Mouse (Mus musculus) large intestine, adult 2 months (tissue): Measurements from ENCODE around the gene Keg1. TPM values are rescaled to one million over a fixed set of nuclear protein-coding genes. Genes with fewer than 3 reads are reported as not detected.
"Not testable (repeated sequence)": the region's sequence is repeated elsewhere in the genome, so short reads cannot be mapped to it uniquely, and the experiment has no call there.

ENCODE experiments used
- DNase-seq: peaks from one replicate; pipeline ENCODE4 v3.0.0-alpha.2; 2012; ENCODE audit warnings: low read depth, low spot score
- WGBS: fragments of 180-500 bp; shearing (Covaris S2); methylation state at CpG from one replicate; pipeline ENCODE4 v1.1.7; 2018; 5-methylcytosine and 5-hydroxymethylcytosine counted together
- polyA plus RNA-seq: library from polyadenylated mRNA; depleted of rRNA; stranded (reverse); fragments of >200 nt; gene quantifications from 2 replicates; pipeline ENCODE4 v1.2.3, GENCODE M21; 2012; rRNA removed

Keg1 gene
- not detected in 2 replicates for polyA plus RNA-seq

DNA sequence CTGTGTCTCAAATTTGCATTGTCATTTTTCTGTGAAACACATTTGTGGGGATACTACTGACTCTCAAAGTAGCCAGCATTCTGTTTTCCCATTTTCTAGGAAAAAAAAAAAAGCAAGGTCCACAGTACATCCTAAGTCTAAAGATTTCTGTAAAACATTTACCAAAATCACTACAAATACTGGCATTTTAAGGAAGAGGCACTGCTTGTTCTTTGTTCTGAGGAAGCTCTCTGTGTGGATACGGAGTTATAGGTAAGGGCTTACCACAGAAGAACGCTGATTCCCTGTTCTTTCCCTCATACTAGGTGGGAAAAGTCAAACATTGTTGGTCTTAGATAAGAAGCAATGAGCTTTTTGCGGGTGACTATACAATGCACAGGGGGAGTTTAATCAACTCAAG is at the start of gene Keg1:
Gene Keg1 (plus strand): TSS at position 197 of the 400 bp plus-strand sequence.
- DNase-seq: no peak
- WGBS: 40% methylated on average over 3 of the region's 3 CpGs

DNA sequence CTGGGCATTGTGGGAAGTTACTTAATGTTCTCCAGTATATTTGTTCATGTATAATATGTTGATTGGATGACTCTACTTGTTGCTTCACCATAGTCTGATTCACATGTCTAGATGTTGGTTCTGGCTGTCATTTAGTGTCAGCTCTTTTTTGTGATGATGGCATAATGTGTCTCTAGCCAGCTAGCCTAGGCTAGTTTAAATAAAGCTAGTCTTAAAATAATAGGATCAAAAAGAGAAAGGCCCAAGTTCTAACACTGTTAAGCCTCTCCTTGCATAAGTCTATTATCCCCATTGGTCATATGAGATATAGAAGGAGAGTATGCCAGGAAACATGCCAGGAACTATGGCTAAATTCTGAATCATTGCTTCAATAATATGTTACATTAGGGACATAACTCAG is 46.1 kb upstream of the Keg1 start:
- no peak for DNase-seq

DNA sequence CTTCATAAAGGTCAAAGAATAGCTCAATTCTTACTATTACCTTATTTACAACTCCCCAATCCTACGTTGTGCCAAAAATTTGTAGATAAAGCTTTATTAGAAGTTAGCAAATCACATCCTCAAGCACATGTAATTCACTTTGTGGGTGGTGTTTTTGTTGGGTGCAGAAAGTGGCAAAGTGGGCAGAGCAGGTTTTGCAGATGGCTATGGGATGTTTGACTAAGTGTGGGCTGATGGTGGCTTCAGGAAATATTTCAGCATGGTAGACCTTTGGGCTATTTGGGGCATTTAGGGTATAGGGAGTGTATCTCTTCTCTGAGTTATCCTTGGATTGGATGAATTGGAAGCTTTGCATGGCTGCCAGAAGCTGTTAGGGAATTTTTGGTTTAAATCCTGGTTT is 29.4 kb upstream of the Keg1 start:
- 24% methylated on average over 1 of the region's 1 CpGs for WGBS
- no peak for DNase-seq

DNA sequence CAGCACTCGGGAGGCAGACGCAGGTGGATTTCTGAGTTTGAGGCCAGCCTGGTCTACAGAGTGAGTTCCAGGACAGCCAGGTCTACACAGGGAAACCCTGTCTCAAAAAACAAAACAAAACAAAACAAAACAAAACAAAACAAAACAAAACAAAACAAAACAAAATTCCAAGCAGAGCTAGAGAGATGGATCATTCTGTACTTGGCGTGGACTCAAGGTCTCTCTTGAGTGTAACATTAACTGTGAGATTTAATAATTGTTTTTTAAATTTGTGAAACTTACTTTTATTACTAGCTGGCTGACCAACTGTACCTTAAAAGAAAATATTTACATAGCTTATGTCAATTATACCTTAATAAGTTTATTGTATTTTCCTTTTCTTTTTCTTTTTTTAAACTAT is 27.0 kb upstream of the Keg1 start:
- WGBS: 79% methylated on average over 3 of the region's 3 CpGs

DNA sequence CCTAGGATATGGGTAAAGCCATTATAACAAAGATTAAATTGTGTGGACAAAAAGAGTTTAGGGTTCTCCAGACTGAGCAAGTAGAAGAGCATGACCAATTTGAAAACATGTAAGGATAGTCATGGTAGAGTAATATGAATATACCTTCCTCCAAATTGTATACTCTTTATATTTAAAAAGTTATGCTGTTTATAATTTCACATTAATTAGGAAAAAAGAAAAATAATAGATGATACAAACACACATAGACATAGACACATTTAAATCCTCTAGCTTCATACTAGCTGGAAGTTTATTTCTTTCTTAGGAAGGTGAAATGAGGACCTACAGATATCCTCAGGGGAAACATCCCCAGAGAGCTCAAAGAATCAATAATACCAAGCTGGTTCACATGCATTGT is 25.4 kb upstream of the Keg1 start, which contains the start of gene Olfr1442:
Gene Olfr1442 (plus strand): TSS at position 301 of the 400 bp plus-strand sequence.
- no peak for DNase-seq

More for the DNA sequence above, 27.0 kb upstream of the Keg1 start:
- not testable (repeated sequence) for DNase-seq

DNA sequence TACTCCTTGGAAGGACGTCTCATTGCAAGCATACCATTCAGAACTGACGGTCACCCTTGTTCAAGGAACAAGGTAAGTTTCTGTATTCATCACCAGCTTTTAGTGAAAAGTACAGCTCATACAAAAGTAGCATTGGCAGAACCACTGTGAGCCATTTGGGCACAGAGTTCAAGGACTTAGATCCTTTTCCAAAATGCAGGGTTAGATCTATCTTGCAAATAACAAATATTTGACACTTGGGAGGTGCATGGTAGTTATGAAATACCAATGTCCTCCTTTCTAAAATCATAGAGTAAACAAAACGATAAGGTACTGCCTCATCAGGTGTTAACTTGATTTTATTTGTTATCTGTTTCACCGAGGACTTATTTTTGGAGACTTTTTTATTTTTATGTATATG is 24.5 kb upstream of the Keg1 start:
- DNase-seq: no peak
- 78% methylated on average over 4 of the region's 4 CpGs for WGBS

DNA sequence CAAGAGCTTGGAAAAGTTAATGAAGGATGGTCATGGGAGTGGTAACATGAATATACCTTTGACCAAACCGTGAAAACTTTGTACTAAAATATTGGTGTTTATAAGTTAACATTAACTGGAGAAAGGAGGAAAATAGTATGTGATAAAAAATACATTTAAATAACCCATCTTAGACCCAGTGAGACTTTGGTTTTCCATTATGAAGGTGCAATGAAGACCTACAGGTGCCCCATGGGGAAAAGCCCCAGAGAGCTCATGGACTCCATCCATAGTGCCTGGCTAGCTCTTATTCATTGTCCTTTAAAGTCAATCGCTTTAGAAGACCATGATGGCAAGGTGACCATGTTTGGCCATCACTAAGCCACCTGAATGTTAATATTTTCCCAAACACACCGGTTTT is 17.8 kb upstream of the Keg1 start, which contains the start of gene Olfr1443:
Gene Olfr1443 (plus strand): TSS at position 301 of the 400 bp plus-strand sequence.
- WGBS: 69% methylated on average over 3 of the region's 3 CpGs
- DNase-seq: no peak

DNA sequence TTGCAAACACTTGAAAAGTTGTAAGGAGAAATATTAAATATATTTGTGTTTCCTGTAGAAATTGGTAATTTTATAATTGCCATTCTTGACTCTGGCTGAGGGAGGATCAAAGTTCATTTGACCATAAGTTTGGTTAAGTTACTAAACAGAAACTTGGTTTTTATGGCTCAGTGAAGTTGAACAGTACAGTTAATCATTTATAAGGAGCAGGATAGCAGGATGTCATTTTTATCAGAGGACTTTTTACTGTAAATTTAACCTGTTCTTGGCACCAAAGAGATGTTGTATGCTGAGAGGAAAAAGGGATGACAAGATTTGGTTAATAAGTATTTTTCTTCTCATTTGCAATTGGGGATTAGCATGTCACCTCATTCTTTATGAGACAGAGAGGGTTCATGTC is 10.9 kb upstream of the Keg1 start:
- no peak for DNase-seq

DNA sequence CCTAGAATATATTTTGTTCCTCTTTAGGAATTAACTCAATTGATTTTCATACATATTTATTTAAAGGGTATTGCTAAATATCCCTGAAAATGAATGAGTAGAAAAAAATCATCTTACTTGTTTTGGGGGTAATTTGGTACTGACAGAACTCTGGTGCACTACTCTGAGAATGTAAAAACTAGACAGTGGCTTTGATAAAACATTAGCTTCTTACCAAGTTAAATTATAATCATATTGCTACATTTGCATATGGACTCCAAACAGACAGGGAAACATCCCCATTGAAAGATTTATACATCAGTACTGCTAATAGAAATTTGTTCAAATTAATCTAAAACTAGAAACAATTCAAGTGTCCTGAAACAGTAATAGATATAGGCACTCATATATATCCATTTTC is 10.4 kb upstream of the Keg1 start:
- DNase-seq: no peak

DNA sequence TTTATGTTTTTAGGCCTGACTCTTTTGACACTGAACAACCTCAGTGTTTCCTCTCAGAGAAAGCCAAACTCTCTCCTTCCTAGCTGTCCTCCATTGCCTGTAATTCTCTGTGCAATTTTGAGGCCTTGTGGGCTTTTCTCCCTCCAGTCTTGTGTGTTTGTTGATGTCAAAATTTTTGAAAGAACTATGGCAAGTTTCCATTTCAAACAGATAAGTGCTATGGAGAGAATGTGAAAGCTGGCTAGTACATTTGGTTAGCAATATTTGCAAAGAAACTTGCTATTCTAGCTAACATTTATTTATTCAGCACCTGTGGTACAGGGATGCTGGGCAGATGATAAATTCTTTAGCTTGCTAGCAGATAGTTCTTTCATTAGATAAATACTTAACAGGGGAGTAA is 635 bp downstream of the Keg1 start:
- no peak for DNase-seq

DNA sequence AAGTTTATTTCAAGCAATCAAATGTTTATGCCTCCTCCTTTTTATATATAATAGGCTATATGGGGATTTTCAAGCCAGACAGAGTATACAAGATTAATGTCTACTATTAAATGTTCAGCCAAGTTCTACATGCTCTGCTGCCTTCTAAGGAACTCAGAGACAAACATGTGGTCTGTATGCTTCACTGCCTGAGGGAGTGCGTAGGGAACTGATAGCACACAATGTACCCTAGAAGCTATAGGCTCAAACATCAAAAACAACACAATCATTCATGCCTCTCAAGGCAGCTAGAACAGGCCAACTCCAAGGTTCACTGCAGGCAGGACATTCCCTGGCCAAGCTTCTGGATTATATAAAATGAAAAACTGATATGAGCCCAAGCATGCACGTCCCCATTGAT is 12.9 kb downstream of the Keg1 start:
- DNase-seq: no peak
- 69% methylated on average over 2 of the region's 2 CpGs for WGBS

DNA sequence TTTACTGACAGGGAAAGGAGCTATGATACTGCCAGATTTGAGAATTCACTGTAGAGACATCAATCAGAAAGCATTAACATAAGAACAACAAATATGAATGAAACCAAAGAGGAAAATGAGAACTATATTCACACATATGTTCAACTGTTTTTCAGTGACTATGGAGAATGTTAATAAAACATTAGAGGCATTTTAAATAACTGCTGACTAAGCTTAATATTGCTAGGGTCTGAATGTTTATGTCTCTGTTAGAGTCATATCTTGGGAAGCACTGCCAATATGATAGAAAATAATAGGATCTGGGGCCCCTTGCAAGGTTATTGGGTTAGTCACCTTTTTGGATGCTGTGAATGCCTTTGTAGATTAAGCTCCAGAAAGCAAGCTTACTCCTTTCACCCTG is 13.4 kb downstream of the Keg1 start:
- no peak for DNase-seq

DNA sequence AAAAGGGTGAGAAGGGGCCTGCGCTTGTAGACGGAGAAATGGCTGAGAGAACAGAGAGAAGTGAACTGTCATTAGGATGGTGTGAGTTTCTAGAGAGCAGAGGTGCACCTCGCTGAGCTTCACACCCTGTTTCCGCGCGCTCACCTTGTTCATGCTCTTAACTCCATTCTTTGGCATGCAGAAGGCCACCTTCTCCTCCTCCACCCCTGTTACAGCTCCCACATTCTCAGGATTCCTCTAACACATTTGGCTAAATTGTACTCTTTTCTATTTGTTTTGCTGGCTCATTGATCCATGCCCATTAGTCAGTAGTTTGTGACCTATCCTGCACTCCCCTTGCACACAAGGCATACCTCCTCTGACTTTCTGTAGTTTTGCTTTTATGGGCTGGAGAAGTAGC is 23.6 kb downstream of the Keg1 start:
- no peak for DNase-seq
- WGBS: 70% methylated on average over 6 of the region's 6 CpGs

DNA sequence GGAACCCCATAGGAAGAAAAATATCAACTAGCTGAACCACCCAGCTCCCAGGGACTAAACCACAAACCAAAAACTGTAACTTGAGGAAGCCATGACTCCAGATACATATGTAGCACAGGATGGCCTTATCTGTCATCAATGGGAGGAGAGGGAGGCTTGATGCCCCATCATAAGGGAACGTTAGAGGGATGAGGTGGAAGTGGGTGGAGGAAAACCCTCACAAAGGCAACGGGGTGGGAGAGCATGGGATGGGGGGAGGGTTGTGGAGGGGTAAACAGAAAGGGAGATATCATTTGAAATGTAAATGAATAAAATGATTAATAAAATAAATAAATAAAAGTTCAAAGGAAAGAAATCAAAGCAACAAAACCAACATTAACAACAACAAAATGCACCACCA is 24.9 kb downstream of the Keg1 start:
- 38% methylated on average over 2 of the region's 2 CpGs for WGBS

DNA sequence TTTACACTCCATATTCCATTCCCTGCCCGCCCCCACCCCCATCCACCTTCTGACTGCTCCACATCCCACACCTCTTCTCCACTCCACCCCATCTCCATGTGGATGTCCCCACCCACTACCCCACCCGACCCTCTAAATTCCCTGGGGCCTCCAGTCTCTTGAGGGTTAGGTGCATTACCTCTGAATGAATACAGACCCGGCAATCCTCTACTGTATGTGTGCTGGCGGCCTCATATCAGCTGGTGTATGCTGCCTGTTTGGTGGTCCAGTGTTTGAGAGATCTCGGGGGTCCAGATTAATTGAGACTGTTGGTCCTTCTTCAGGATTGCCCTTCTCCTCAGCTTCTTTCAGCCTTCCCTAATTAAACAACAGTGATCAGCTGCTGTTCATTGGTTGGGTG is 25.3 kb downstream of the Keg1 start:
- not testable (repeated sequence) for DNase-seq
- WGBS: 91% methylated on average over 5 of the region's 5 CpGs

More for the DNA sequence above, 24.9 kb downstream of the Keg1 start:
- no peak for DNase-seq

DNA sequence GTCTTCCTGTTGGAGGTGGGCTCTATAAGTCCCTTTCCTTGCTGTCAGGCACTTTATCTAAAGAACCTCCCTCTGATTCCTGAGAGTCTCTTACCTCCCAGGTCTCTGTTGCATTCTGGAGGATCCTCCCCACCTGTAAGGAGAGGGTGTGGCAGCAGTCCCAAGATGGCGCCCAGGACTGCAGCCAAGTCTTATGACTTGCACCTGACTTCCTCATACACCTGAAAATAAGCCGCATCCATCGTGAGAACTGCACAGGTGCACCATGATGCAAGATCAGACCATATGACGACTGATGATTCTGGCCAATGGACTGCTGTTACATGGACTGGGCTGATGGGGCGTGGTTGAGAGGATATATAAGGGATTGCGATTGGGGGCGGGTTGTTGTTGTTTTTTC is 26.0 kb downstream of the Keg1 start:
- not testable (repeated sequence) for DNase-seq
- 91% methylated on average over 7 of the region's 7 CpGs for WGBS

DNA sequence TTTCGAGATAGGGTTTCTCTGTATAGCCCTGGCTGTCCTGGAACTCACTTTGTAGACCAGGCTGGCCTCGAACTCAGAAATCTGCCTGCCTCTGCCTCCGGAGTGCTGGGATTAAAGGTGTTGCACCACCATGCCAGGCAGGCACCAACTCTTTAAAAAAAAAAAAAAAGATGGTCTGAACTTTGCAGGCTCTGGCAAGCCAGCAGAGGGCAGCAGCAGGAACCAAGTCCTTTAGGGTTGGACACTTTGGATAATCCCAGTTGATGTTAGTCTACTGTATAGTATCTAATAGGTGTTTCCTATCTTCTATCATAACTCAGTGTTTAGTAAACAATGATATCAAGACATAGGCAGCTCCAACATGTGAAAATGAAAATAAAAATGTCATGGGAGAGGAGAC is 26.7 kb downstream of the Keg1 start:
- 73% methylated on average over 3 of the region's 3 CpGs for WGBS
- peak; percentile 3 for DNase-seq

DNA sequence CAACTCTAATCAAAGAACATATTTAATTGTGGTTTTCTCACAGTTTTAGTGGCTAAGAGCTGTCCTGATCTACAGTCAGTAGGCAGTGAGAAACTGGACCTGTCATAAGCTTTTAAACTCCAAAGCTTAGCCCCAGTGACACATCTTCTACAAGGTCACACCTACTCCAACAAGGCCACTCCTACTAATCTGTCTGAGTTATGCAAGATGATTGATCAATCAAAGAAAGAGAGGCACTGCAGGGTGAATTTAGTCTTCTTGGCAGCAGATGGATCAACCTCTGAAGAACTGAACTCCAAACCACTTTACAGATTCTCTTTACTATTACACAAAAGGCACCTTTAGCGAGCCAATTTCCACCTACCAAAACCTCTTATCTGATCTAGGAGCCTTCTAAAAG is 30.3 kb downstream of the Keg1 start:
- 84% methylated on average over 1 of the region's 1 CpGs for WGBS
- DNase-seq: no peak

DNA sequence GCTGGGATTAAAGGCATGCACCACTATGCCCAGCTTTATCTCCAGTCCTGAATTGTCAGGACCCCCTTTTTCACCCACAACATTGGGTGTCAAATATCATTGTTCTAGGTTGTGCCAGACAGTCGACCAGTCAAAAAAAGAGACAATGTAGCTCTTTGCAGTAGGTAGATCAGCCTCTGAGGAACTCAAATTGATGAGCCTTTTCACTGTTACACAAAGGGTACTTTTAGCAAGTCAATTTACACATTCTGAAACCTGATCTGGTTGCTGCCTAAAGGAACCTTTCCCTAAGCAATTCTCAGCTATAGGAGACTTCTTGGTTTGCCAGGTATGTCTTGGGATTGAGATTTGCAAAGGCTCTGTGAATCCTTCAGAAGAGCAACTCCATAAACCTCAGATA is 35.5 kb downstream of the Keg1 start:
- no peak for DNase-seq
- 84% methylated on average over 1 of the region's 1 CpGs for WGBS

DNA sequence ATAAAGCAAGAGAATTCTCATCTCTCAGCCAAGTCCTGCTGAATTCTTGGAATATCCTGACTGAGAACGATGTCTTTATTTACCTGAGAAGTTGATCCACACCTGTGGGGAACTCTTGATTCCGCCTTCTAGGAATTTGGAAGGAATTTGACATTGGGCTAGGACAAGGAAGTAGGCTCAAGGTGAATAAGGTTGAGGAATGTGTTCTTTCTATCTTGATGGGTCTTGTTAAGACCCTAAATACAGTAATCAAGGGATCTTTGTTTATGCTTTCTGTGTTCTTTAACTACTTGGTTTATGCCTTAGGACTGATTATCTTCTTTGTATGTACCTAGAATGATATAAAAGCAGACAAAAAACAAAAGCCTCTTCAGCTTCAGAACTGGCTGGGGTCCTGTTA is 36.4 kb downstream of the Keg1 start:
- no peak for DNase-seq
- 78% methylated on average over 2 of the region's 2 CpGs for WGBS

DNA sequence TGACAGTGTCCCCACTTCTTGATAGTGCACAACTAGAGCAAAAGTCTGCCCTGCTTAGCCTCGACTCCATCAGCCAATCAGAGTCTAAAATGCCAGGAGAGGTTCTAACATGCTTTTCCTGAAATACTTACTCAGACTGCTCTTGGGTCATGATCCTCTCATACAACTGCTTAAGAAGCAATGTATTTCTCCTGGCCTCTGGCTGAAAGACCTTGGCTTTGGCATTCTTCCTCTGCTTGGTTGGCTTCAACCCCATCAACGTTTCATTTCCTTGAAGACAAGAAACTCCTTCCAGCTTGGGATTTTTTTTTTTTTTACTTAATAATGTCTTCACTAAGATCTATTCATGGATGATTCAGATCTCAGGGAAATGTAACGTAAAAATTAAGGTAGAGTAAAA is 60.7 kb downstream of the Keg1 start:
- DNase-seq: no peak
- WGBS: 80% methylated on average over 3 of the region's 3 CpGs

DNA sequence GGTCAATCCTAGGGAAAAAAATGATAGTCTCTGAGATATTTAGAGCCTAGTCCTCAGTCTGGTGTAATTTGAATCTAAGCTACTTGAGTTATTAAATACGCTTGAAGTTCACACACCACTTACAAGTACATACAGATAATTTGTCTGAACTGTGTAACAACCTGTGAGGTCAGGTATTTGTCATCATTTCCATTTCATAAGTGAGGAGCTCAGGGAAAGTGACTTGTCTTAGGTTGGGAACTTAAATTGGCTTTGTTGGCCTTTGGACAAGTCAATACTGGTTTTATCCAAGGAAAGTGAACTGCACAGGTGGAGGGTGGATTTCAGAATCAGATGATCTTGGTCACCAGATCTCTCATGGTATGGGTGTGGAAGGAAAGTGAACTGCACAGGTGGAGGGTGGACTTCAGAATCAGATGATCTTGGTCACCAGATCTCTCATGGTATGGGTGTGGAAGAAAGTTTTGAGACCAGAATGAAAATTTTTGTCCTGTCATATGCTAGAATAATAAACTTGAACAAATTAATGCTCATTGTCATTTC is 63.4 kb downstream of the Keg1 start:
- no peak for DNase-seq
- WGBS: 81% methylated on average over 1 of the region's 1 CpGs

DNA sequence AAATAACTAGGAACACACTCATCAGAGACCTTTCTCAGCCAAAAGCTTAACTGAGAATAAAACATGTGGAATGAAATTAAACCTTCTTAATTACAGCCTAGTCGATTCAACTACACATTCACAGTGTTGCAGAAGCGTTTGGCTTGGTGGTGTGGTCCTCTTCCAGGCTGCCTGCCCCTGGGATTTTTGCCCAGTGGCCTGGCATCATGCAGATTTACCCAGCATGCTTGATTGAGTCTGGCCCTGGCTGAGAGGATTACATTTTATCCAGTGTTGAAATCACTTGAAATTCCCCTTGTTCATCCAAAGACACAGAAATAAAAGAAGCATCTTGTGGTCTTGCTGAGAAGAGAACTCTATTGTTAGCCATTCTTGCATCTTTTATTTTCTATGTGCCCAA is 64.1 kb downstream of the Keg1 start:
- no peak for DNase-seq
- 74% methylated on average over 2 of the region's 2 CpGs for WGBS
